Mouse (Mus musculus) C2C12 (cell line): Measurements from ENCODE around the gene Cd8b1. TPM values are rescaled to one million over a fixed set of nuclear protein-coding genes. Genes with fewer than 3 reads are reported as not detected.

Source experiments
- H3K27me3 ChIP-seq: one replicate; pipeline ENCODE4 v1.6.1; 2011; ENCODE audit not compliant: control insufficient read depth, insufficient read depth, insufficient read length
- H3K36me3 ChIP-seq: one replicate; pipeline ENCODE4 v1.6.1; 2011; ENCODE audit not compliant: control insufficient read depth, insufficient read depth
- H3K4me3 ChIP-seq: one replicate; pipeline ENCODE4 v1.5.1; 2011; ENCODE audit warnings: mild to moderate bottlenecking, control low read depth; ENCODE audit not compliant: poor library complexity, insufficient read depth, severe bottlenecking
- H3K79me2 ChIP-seq: one replicate; pipeline ENCODE4 v1.6.1; 2011; ENCODE audit not compliant: control insufficient read depth, insufficient read depth
- H3K79me3 ChIP-seq: one replicate; pipeline ENCODE4 v1.6.1; 2011; ENCODE audit warnings: low read depth, control low read depth
- H3ac ChIP-seq: one replicate; pipeline ENCODE3; 2011; ENCODE audit warnings: low read depth; ENCODE audit not compliant: control insufficient read depth, insufficient read length
- CEBPB ChIP-seq: IDR thresholded peaks from one replicate; pipeline ENCODE4 v1.6.1; 2011; ENCODE audit warnings: low read depth, mild to moderate bottlenecking, control low read depth, moderate library complexity
- CTCF ChIP-seq: IDR thresholded peaks from one replicate; pipeline ENCODE4 v1.5.1; 2011; ENCODE audit not compliant: control insufficient read depth, insufficient read depth, insufficient read length
- FOSL1 ChIP-seq: IDR thresholded peaks from one replicate; pipeline ENCODE4 v1.8.0; 2011; ENCODE audit warnings: mild to moderate bottlenecking, low read length; ENCODE audit not compliant: poor library complexity, insufficient read depth, severe bottlenecking
- MAX ChIP-seq: IDR thresholded peaks from one replicate; pipeline ENCODE4 v1.6.1; 2011; ENCODE audit warnings: mild to moderate bottlenecking, control low read depth
- MYOD1 ChIP-seq: IDR thresholded peaks from one replicate; pipeline ENCODE4 v1.6.1; 2011; ENCODE audit warnings: low read depth; ENCODE audit not compliant: control insufficient read depth, insufficient read length
- MYOG ChIP-seq: IDR thresholded peaks from one replicate; pipeline ENCODE4 v1.6.1; 2011; ENCODE audit not compliant: control insufficient read depth, insufficient read length; ENCODE audit errors: extremely low read depth
- USF1 ChIP-seq: IDR thresholded peaks from one replicate; pipeline ENCODE4 v1.6.1; 2011; ENCODE audit warnings: low read depth, mild to moderate bottlenecking, control low read depth, moderate library complexity
- polyA plus RNA-seq: library from polyadenylated mRNA; unstranded; fragments of >200 nt; fragmentation: generic; extraction: Trizol; gene quantifications from one replicate; pipeline ENCODE4 v1.2.1, GENCODE M21; 2012; ENCODE audit warnings: missing spikeins

The Cd8b1 gene
- polyA plus RNA-seq, 1 experiment = not detected

GRCm38 (mm10) chr6:71371085-71371605 lies 48.6 kb downstream of the Cd8b1 start:
- Histone ChIP-seq H3K27me3 (peaks cover 8% of the 10 kb centered on the region), H3K79me3 (no peaks in the 10 kb centered on the region), H3K36me3 (no peaks in the 10 kb centered on the region), H3K4me3 (no peak overlapping the region), H3ac (no peak overlapping the region), H3K79me2 (no peaks in the 10 kb centered on the region)
- TF ChIP-seq MAX (no peak), CEBPB (no peak), USF1 (no peak), CTCF (no peak), FOSL1 (no peak), MYOG (no peak), MYOD1 (no peak)

GRCm38 (mm10) chr6:71372041-71372720 lies 49.6 kb downstream of the Cd8b1 start:
- H3K27me3 ChIP-seq = peaks cover 8% of the 10 kb centered on the region
- no peak overlapping the region for H3K4me3 ChIP-seq
- H3K79me2 ChIP-seq = no peaks in the 10 kb centered on the region
- TF ChIP-seq MYOD1 (no peak), CTCF (no peak), CEBPB (no peak), USF1 (no peak)
- no peak overlapping the region for H3ac ChIP-seq
- no peaks in the 10 kb centered on the region for H3K79me3 ChIP-seq
- H3K36me3 ChIP-seq = no peaks in the 10 kb centered on the region

- peaks cover 8% of the 10 kb centered on the region for H3K27me3 ChIP-seq
- TF ChIP-seq FOSL1 = no peak
- TF ChIP-seq MAX = no peak
- no peak for TF ChIP-seq USF1
- no peak for TF ChIP-seq MYOD1
- no peak for TF ChIP-seq CEBPB
- no peak for TF ChIP-seq CTCF
- no peaks in the 10 kb centered on the region for H3K79me3 ChIP-seq
- no peak within 1 kb of the TSS for H3ac ChIP-seq
- no peak within 1 kb of the TSS for H3K4me3 ChIP-seq
- no peaks in the 10 kb centered on the region for H3K36me3 ChIP-seq
- no peaks in the 10 kb centered on the region for H3K79me2 ChIP-seq
Measured at GRCm38 (mm10) chr6:71373249-71373775, 50.7 kb downstream of the Cd8b1 start, which contains the start of gene Cd8a. Gene Cd8a (plus strand): TSS chr6:71373427.

GRCm38 (mm10) chr6:71374311-71374829 lies 51.8 kb downstream of the Cd8b1 start:
- no peak overlapping the region for H3ac ChIP-seq
- H3K79me2 ChIP-seq = no peaks in the 10 kb centered on the region
- no peaks in the 10 kb centered on the region for H3K36me3 ChIP-seq
- peaks cover 8% of the 10 kb centered on the region for H3K27me3 ChIP-seq
- TF ChIP-seq MYOG (no peak), CTCF (no peak)
- H3K4me3 ChIP-seq = no peak overlapping the region
- H3K79me3 ChIP-seq = no peaks in the 10 kb centered on the region

GRCm38 (mm10) chr6:71374921-71375320 lies 52.3 kb downstream of the Cd8b1 start:
- TF ChIP-seq CTCF (no peak), MYOG (no peak), MYOD1 (no peak), MAX (no peak), USF1 (no peak), CEBPB (no peak), FOSL1 (no peak)
- Histone ChIP-seq H3K79me3 (no peaks in the 10 kb centered on the region), H3K36me3 (no peaks in the 10 kb centered on the region), H3ac (no peak overlapping the region), H3K27me3 (peaks cover 8% of the 10 kb centered on the region), H3K4me3 (no peak overlapping the region), H3K79me2 (no peaks in the 10 kb centered on the region)

GRCm38 (mm10) chr6:71376711-71377110 lies 54.1 kb downstream of the Cd8b1 start:
- H3K79me2 ChIP-seq = no peaks in the 10 kb centered on the region
- no peaks in the 10 kb centered on the region for H3K36me3 ChIP-seq
- H3ac ChIP-seq = no peak overlapping the region
- no peak overlapping the region for H3K4me3 ChIP-seq
- peaks cover 8% of the 10 kb centered on the region for H3K27me3 ChIP-seq
- TF ChIP-seq FOSL1 = no peak
- TF ChIP-seq MAX = no peak
- TF ChIP-seq USF1 = no peak
- TF ChIP-seq CEBPB = no peak
- no peak for TF ChIP-seq MYOG
- H3K79me3 ChIP-seq = no peaks in the 10 kb centered on the region
